Mouse (Mus musculus): ENCODE results near the gene Rec8.
A peak's percentile ranks its signal among the peaks of the same experiment; 100 is the strongest.

Rec8 gene

GRCm38 (mm10) chr14:55643060-55643907 lies 25.4 kb downstream of the Rec8 start, which contains the start of gene Tm9sf1:
Gene Tm9sf1, minus strand, starts transcription at chr14:55643806.
- DNase-seq: peak; percentile 89

- DNase-seq: peak; percentile 20
Observed at GRCm38 (mm10) chr14:55644261-55644888, 26.5 kb downstream of the Rec8 start.

- no peak for DNase-seq
Observed at GRCm38 (mm10) chr14:55649884-55650283, 32.0 kb downstream of the Rec8 start, which contains the start of gene Tssk4. Gene Tssk4, plus strand, starts transcription at chr14:55650184.

GRCm38 (mm10) chr14:55651528-55651927 lies 33.7 kb downstream of the Rec8 start:
- DNase-seq: no peak

- DNase-seq: no peak
Observed at GRCm38 (mm10) chr14:55656935-55657334, 39.1 kb downstream of the Rec8 start.

GRCm38 (mm10) chr14:55658011-55658410 lies 40.2 kb downstream of the Rec8 start:
- DNase-seq: peak; percentile 87

- DNase-seq: peak; percentile 75
Observed at GRCm38 (mm10) chr14:55659960-55660573, 42.2 kb downstream of the Rec8 start, which contains the start of gene Mdp1. Gene Mdp1, minus strand, starts transcription at chr14:55660508.

GRCm38 (mm10) chr14:55660636-55661035 lies 42.8 kb downstream of the Rec8 start:
- no peak for DNase-seq

GRCm38 (mm10) chr14:55671486-55671832 lies 53.6 kb downstream of the Rec8 start:
- no peak for DNase-seq

- DNase-seq: peak; percentile 97
Observed at GRCm38 (mm10) chr14:55671833-55672740, 54.2 kb downstream of the Rec8 start, which contains the start of the genes Gmpr2 and Nedd8. Gene Gmpr2, plus strand, starts transcription at chr14:55671941. Gene Nedd8, minus strand, starts transcription at chr14:55672124.

- no peak for DNase-seq
Observed at GRCm38 (mm10) chr14:55672741-55673060, 54.9 kb downstream of the Rec8 start.

Measured in kidney, adult 9 months (tissue).